Mouse (Mus musculus) C2C12 (cell line): ENCODE data around the gene Cds2. TPM values are rescaled to one million over a fixed set of nuclear protein-coding genes. Genes with fewer than 3 reads are reported as not detected.
A peak's percentile ranks its signal among the peaks of the same experiment; 100 is the strongest.

Experiments used
- H3K27me3 ChIP-seq: one replicate; pipeline ENCODE4 v1.6.1; 2011; ENCODE audit not compliant: control insufficient read depth, insufficient read depth, insufficient read length
- H3K36me3 ChIP-seq: one replicate; pipeline ENCODE4 v1.6.1; 2011; ENCODE audit not compliant: control insufficient read depth, insufficient read depth
- H3K4me3 ChIP-seq: one replicate; pipeline ENCODE4 v1.5.1; 2011; ENCODE audit warnings: mild to moderate bottlenecking, control low read depth; ENCODE audit not compliant: poor library complexity, insufficient read depth, severe bottlenecking
- H3K79me2 ChIP-seq: one replicate; pipeline ENCODE4 v1.6.1; 2011; ENCODE audit not compliant: control insufficient read depth, insufficient read depth
- H3K79me3 ChIP-seq: one replicate; pipeline ENCODE4 v1.6.1; 2011; ENCODE audit warnings: low read depth, control low read depth
- H3ac ChIP-seq: one replicate; pipeline ENCODE3; 2011; ENCODE audit warnings: low read depth; ENCODE audit not compliant: control insufficient read depth, insufficient read length
- CEBPB ChIP-seq: IDR thresholded peaks from one replicate; pipeline ENCODE4 v1.6.1; 2011; ENCODE audit warnings: low read depth, mild to moderate bottlenecking, control low read depth, moderate library complexity
- CTCF ChIP-seq: IDR thresholded peaks from one replicate; pipeline ENCODE4 v1.5.1; 2011; ENCODE audit not compliant: control insufficient read depth, insufficient read depth, insufficient read length
- FOSL1 ChIP-seq: IDR thresholded peaks from one replicate; pipeline ENCODE4 v1.8.0; 2011; ENCODE audit warnings: mild to moderate bottlenecking, low read length; ENCODE audit not compliant: poor library complexity, insufficient read depth, severe bottlenecking
- MAX ChIP-seq: IDR thresholded peaks from one replicate; pipeline ENCODE4 v1.6.1; 2011; ENCODE audit warnings: mild to moderate bottlenecking, control low read depth
- MYOD1 ChIP-seq: IDR thresholded peaks from one replicate; pipeline ENCODE4 v1.6.1; 2011; ENCODE audit warnings: low read depth; ENCODE audit not compliant: control insufficient read depth, insufficient read length
- MYOG ChIP-seq: IDR thresholded peaks from one replicate; pipeline ENCODE4 v1.6.1; 2011; ENCODE audit not compliant: control insufficient read depth, insufficient read length; ENCODE audit errors: extremely low read depth
- USF1 ChIP-seq: IDR thresholded peaks from one replicate; pipeline ENCODE4 v1.6.1; 2011; ENCODE audit warnings: low read depth, mild to moderate bottlenecking, control low read depth, moderate library complexity
- polyA plus RNA-seq: library from polyadenylated mRNA; unstranded; fragments of >200 nt; fragmentation: generic; extraction: Trizol; gene quantifications from one replicate; pipeline ENCODE4 v1.2.1, GENCODE M21; 2012; ENCODE audit warnings: missing spikeins

Gene Cds2
- polyA plus RNA-seq, 1 experiment: 13.4 TPM

GRCm38 (mm10) chr2:132316041-132316808 lies 53.3 kb downstream of the Cds2 start:
- no peaks in the 10 kb centered on the region for H3K79me3 ChIP-seq
- no peak overlapping the region for H3K4me3 ChIP-seq
- H3ac ChIP-seq: no peak overlapping the region
- no peaks in the 10 kb centered on the region for H3K79me2 ChIP-seq
- TF ChIP-seq CTCF (peak; percentile 69), MAX (peak; percentile 20), USF1 (no peak)
- H3K27me3 ChIP-seq: no peaks in the 10 kb centered on the region
- no peaks in the 10 kb centered on the region for H3K36me3 ChIP-seq

GRCm38 (mm10) chr2:132317178-132317577 lies 54.2 kb downstream of the Cds2 start:
- H3K79me3 ChIP-seq: no peaks in the 10 kb centered on the region
- H3K27me3 ChIP-seq: no peaks in the 10 kb centered on the region
- H3ac ChIP-seq: no peak overlapping the region
- TF ChIP-seq MYOD1 (no peak), CEBPB (no peak), FOSL1 (no peak), MAX (no peak), MYOG (no peak), CTCF (no peak), USF1 (no peak)
- H3K79me2 ChIP-seq: no peaks in the 10 kb centered on the region
- no peak overlapping the region for H3K4me3 ChIP-seq
- no peaks in the 10 kb centered on the region for H3K36me3 ChIP-seq

- no peaks in the 10 kb centered on the region for H3K36me3 ChIP-seq
- H3K27me3 ChIP-seq: peaks cover 6% of the 10 kb centered on the region
- no peak overlapping the region for H3ac ChIP-seq
- TF ChIP-seq MYOG: no peak
- TF ChIP-seq USF1: no peak
- no peak for TF ChIP-seq CTCF
- no peak for TF ChIP-seq CEBPB
- no peak for TF ChIP-seq MAX
- TF ChIP-seq FOSL1: no peak
- no peak for TF ChIP-seq MYOD1
- no peaks in the 10 kb centered on the region for H3K79me2 ChIP-seq
- H3K4me3 ChIP-seq: no peak overlapping the region
- H3K79me3 ChIP-seq: no peaks in the 10 kb centered on the region
Observed at GRCm38 (mm10) chr2:132320516-132320915, 57.6 kb downstream of the Cds2 start.

- Histone ChIP-seq H3K79me2 (no peaks in the 10 kb centered on the region), H3K27me3 (peaks cover 6% of the 10 kb centered on the region)
- TF ChIP-seq CTCF (no peak), CEBPB (peak; percentile 49), USF1 (no peak), MAX (no peak), FOSL1 (no peak), MYOD1 (no peak)
Observed at GRCm38 (mm10) chr2:132323541-132323940, 60.6 kb downstream of the Cds2 start.

GRCm38 (mm10) chr2:132337202-132337601 lies 74.3 kb downstream of the Cds2 start:
- no peaks in the 10 kb centered on the region for H3K79me3 ChIP-seq
- TF ChIP-seq MYOD1 (no peak), MAX (no peak), MYOG (no peak), FOSL1 (no peak), CEBPB (no peak), USF1 (no peak), CTCF (no peak)
- H3K79me2 ChIP-seq: no peaks in the 10 kb centered on the region

More at GRCm38 (mm10) chr2:132323541-132323940, 60.6 kb downstream of the Cds2 start:
- Histone ChIP-seq H3K79me3 (no peaks in the 10 kb centered on the region), H3K36me3 (no peaks in the 10 kb centered on the region), H3ac (no peak overlapping the region), H3K4me3 (no peak overlapping the region)

GRCm38 (mm10) chr2:132340350-132340749 lies 77.4 kb downstream of the Cds2 start:
- no peak overlapping the region for H3K4me3 ChIP-seq
- TF ChIP-seq FOSL1: peak; percentile 29
- TF ChIP-seq CEBPB: no peak
- no peak for TF ChIP-seq MYOG
- no peak for TF ChIP-seq CTCF
- TF ChIP-seq MYOD1: no peak
- no peak overlapping the region for H3ac ChIP-seq
- no peaks in the 10 kb centered on the region for H3K79me3 ChIP-seq
- no peaks in the 10 kb centered on the region for H3K79me2 ChIP-seq
- no peaks in the 10 kb centered on the region for H3K36me3 ChIP-seq
- no peaks in the 10 kb centered on the region for H3K27me3 ChIP-seq

More at GRCm38 (mm10) chr2:132337202-132337601, 74.3 kb downstream of the Cds2 start:
- H3K27me3 ChIP-seq: no peaks in the 10 kb centered on the region
- no peak overlapping the region for H3K4me3 ChIP-seq
- no peaks in the 10 kb centered on the region for H3K36me3 ChIP-seq
- H3ac ChIP-seq: no peak overlapping the region
